Mouse (Mus musculus): ENCODE results near the gene Manf. TPM values are rescaled to one million over a fixed set of nuclear protein-coding genes. Genes with fewer than 3 reads are reported as not detected.

The Manf gene
- polyA plus RNA-seq, 1 experiment: 13.8 TPM

DNA sequence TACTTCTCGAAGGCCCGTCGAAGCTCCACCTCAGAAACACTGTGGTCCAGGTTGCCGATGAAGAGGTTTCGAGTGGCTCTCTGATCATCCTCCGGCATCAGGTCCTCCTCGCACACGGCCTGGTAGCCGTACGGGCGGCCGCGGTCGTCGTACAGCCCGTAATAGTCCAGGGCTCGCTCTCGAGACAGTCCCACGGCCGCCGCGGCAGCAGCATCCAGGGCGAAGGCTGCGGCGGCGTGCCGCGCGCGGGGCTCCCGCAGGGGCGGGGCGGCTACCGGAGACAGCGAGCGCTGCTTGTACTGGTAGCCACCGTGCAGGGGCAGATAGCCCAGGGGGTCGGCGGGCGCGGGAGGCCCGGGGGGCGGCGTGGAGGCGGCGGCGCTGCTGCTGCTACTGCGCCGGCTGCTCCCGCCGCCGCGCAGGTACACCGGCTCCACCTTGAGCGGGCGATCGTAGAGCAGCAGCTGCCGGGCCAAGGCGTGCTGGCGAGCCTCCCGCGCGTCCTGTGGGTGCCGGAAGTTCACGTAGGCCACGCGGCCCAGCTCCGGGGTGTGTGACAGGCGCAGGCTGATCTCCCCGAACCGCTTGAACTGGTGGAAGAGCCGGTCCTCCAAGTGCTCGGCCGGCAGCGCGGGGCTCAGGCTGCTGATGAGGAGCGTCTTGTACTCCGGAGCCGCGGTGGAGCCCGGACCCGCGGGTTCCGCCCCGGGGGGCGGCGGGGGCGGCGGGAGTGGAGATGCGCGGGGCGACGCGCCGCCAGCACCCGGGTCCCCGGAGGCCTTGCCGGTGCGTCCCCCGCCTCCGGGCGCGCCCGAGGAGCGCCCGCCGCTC is 5.7 kb downstream of the Manf start:
- peak; percentile 39 for DNase-seq
- H3K4me3 ChIP-seq (replicated peaks; ENCODE audit: extremely low read depth, low read depth, low read length): peak overlapping the region; percentile 79
- TF ChIP-seq CTCF (IDR thresholded peaks at IDR 0.05; ENCODE audit: insufficient read depth, low read length) (no peak), POLR2A (IDR thresholded peaks at IDR 0.05; ENCODE audit: borderline replicate concordance, extremely low read depth, low read depth, low read length) (no peak)
- WGBS: under 1% methylated on average over 101 of the region's 107 CpGs
- peaks cover 20% of the 10 kb centered on the region for H3K4me1 ChIP-seq (ENCODE audit: control insufficient read depth, insufficient read depth, low read length)

DNA sequence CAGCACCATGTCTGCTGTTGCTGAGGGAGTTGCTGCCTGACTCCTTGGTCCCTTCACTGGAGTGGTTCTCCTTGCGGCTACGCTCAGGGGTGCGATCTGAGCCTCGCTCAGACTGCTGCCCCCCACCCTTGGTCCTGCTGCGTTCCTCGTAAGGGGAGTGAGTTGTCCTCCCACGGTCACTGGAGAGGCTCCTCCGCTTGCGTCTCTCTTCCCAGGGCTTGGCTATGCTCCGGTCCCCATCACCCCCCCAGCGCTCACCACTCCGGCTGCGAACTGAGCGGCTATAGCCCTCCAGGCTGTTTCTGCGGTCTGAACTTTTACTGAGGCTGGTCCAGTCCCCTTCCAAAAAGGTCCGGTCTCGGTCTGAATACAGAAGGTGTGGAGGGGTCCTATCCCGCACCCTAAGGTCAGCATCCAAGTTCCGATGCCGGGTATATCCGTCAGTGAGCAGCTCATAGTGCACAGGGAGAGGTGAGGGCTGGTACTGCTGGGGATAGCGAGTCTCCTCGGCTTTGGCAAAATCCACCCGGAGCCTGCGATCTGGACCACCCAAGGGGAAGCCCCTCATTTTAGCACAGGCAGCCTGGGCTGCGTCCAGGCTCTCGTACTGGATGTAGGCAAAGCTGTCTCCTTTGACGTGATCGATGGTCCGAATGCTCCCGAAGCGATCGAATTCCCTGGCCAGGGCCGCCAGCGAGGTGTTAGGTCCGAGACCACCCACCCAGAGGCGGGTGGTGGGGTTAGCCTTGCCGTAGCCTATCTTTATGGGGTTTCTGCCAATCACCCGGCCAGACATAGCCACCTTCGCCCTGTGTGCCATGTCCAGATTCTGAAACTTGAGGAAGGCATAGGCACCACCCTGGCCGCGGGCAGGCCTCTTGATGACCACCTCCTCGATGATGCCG is 6.5 kb downstream of the Manf start:
- 38% methylated on average over 44 of the region's 44 CpGs for whole genome bisulfite sequencing
- H3K4me1 ChIP-seq (ENCODE audit: control insufficient read depth, insufficient read depth, low read length): peaks cover 13% of the 10 kb centered on the region

GRCm38 (mm10) chr9:106884306-106884705 is 7.5 kb downstream of the Manf start:
- WGBS: 46% methylated on average over 16 of the region's 16 CpGs
- DNase-seq: no peak
- no peak overlapping the region for H3K4me3 ChIP-seq (replicated peaks; ENCODE audit: extremely low read depth, low read depth, low read length)
- peaks cover 11% of the 10 kb centered on the region for H3K4me1 ChIP-seq (ENCODE audit: control insufficient read depth, insufficient read depth, low read length)
- no peak for TF ChIP-seq CTCF (IDR thresholded peaks at IDR 0.05; ENCODE audit: insufficient read depth, low read length)
- no peak for TF ChIP-seq POLR2A (IDR thresholded peaks at IDR 0.05; ENCODE audit: borderline replicate concordance, extremely low read depth, low read depth, low read length)

More for the DNA sequence above, 6.5 kb downstream of the Manf start:
- H3K4me3 ChIP-seq (replicated peaks; ENCODE audit: extremely low read depth, low read depth, low read length): peak overlapping the region; percentile 69
- no peak for DNase-seq
- TF ChIP-seq POLR2A (IDR thresholded peaks at IDR 0.05; ENCODE audit: borderline replicate concordance, extremely low read depth, low read depth, low read length) (no peak), CTCF (IDR thresholded peaks at IDR 0.05; ENCODE audit: insufficient read depth, low read length) (no peak)

GRCm38 (mm10) chr9:106883085-106883484 is 8.7 kb downstream of the Manf start:
- H3K4me3 ChIP-seq (replicated peaks; ENCODE audit: extremely low read depth, low read depth, low read length): no peak overlapping the region
- TF ChIP-seq POLR2A (IDR thresholded peaks at IDR 0.05; ENCODE audit: borderline replicate concordance, extremely low read depth, low read depth, low read length): no peak
- TF ChIP-seq CTCF (IDR thresholded peaks at IDR 0.05; ENCODE audit: insufficient read depth, low read length): no peak
- peaks cover 11% of the 10 kb centered on the region for H3K4me1 ChIP-seq (ENCODE audit: control insufficient read depth, insufficient read depth, low read length)
- 72% methylated on average over 3 of the region's 3 CpGs for WGBS
- DNase-seq: no peak

DNA sequence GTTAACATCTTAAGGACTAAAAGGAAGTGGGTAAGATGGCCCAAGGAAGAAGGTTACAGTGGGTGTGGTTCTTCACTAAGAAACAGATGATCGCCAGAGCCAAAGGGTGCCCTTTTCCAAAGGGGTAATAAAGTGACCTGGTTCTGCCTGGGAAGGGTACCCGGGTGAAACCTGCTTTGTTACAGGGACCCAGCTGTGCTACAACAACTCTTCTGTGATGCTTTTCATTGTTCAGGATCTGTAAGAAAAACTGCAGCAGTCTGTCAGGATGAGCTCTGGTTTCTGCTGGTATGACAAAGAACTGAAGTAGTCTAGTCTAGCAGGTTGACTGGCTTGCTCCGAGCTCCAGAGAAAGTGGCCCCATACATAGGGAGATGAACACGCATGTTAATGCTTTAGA is 9.6 kb downstream of the Manf start:
- no peak for TF ChIP-seq CTCF (IDR thresholded peaks at IDR 0.05; ENCODE audit: insufficient read depth, low read length)
- H3K4me1 ChIP-seq (ENCODE audit: control insufficient read depth, insufficient read depth, low read length): peaks cover 9% of the 10 kb centered on the region
- H3K4me3 ChIP-seq (replicated peaks; ENCODE audit: extremely low read depth, low read depth, low read length): no peak overlapping the region
- 51% methylated on average over 4 of the region's 4 CpGs for WGBS
- DNase-seq: no peak

- peaks cover 9% of the 10 kb centered on the region for H3K4me1 ChIP-seq (ENCODE audit: control insufficient read depth, insufficient read depth, low read length)
- TF ChIP-seq POLR2A (IDR thresholded peaks at IDR 0.05; ENCODE audit: borderline replicate concordance, extremely low read depth, low read depth, low read length) (no peak), CTCF (IDR thresholded peaks at IDR 0.05; ENCODE audit: insufficient read depth, low read length) (no peak)
- DNase-seq: no peak
- H3K4me3 ChIP-seq (replicated peaks; ENCODE audit: extremely low read depth, low read depth, low read length): no peak overlapping the region
- 53% methylated on average over 4 of the region's 4 CpGs for WGBS
Measured at GRCm38 (mm10) chr9:106881071-106881755, 10.6 kb downstream of the Manf start.

DNA sequence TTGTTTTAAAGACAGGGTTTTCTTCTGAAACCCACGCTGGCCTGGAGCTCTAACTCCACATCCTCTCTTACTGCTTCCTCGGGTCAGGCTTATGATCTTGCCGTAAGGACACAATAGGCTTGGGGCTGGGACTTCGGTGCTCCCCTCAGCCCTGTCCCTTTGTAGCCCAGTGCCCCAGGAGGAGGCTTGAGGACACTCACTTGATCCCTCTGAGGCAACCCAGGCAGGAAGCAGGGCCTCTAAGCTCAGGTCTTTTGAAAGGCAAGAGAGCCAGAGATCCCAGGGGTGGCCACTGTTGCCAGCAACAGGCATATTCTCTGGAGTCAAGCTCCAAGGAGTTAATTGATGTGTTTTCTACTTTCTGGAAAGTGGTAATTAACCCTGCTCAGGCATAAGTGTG is 12.3 kb downstream of the Manf start:
- Histone ChIP-seq H3K4me1 (ENCODE audit: control insufficient read depth, insufficient read depth, low read length) (no peaks in the 10 kb centered on the region; the same call in 1 of the 2 replicates), H3K4me3 (replicated peaks; ENCODE audit: extremely low read depth, low read depth, low read length) (no peak overlapping the region)
- no peak for TF ChIP-seq POLR2A (IDR thresholded peaks at IDR 0.05; ENCODE audit: borderline replicate concordance, extremely low read depth, low read depth, low read length)
- no peak for TF ChIP-seq CTCF (IDR thresholded peaks at IDR 0.05; ENCODE audit: insufficient read depth, low read length)
- WGBS: 70% methylated on average over 4 of the region's 4 CpGs
- no peak for DNase-seq

- no peaks in the 10 kb centered on the region; the same call in 1 of the 2 replicates for H3K4me1 ChIP-seq (ENCODE audit: control insufficient read depth, insufficient read depth, low read length)
- TF ChIP-seq POLR2A (IDR thresholded peaks at IDR 0.05; ENCODE audit: borderline replicate concordance, extremely low read depth, low read depth, low read length) (no peak), CTCF (IDR thresholded peaks at IDR 0.05; ENCODE audit: insufficient read depth, low read length) (no peak)
- 89% methylated on average over 3 of the region's 3 CpGs for WGBS
- H3K4me3 ChIP-seq (replicated peaks; ENCODE audit: extremely low read depth, low read depth, low read length): no peak overlapping the region
- DNase-seq: no peak
Measured at GRCm38 (mm10) chr9:106876666-106877065, 15.1 kb downstream of the Manf start.

DNA sequence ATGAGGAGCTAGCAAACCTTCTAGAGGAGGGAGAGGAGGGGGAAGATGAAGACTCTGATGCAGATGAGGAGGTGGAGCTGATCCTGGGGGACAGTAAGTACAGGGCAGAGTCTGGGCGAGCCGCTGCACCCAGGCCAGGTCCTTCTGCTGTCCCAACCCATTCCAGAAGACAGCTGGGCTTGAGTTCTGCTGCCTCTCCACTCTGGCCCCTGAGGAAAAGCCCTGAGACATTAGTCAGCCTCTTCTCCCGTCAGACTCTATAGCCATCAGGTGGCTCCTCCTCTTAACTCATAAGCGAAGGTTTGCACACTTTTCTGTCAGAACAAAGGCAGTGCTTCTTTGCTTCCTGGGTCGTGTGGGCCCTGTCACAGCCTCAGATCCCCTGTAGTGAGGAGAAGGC is 17.6 kb downstream of the Manf start:
- WGBS: 82% methylated on average over 5 of the region's 5 CpGs
- TF ChIP-seq POLR2A (IDR thresholded peaks at IDR 0.05; ENCODE audit: borderline replicate concordance, extremely low read depth, low read depth, low read length) (no peak), CTCF (IDR thresholded peaks at IDR 0.05; ENCODE audit: insufficient read depth, low read length) (no peak)
- DNase-seq: no peak
- Histone ChIP-seq H3K4me1 (ENCODE audit: control insufficient read depth, insufficient read depth, low read length) (no peaks in the 10 kb centered on the region; the same call in 1 of the 2 replicates), H3K4me3 (replicated peaks; ENCODE audit: extremely low read depth, low read depth, low read length) (no peak overlapping the region)

All from lung, adult 2 months (tissue).